Mouse (Mus musculus): Measurements from ENCODE around the gene Disc1.

Gene Disc1

GRCm38 (mm10) chr8:125177958-125178357, 124.0 kb downstream of the Disc1 start:
- no peak for DNase-seq (ENCODE audit: low spot score in 2 of 2)

- peak; percentile 86 to 91 for DNase-seq (ENCODE audit: low spot score in 2 of 2)
Measured at GRCm38 (mm10) chr8:125183548-125184451, 129.8 kb downstream of the Disc1 start.

GRCm38 (mm10) chr8:125184452-125184817, 130.4 kb downstream of the Disc1 start:
- DNase-seq (ENCODE audit: low spot score in 2 of 2): no peak

- no peak for DNase-seq (ENCODE audit: low spot score in 2 of 2)
Measured at GRCm38 (mm10) chr8:125184881-125185280, 130.9 kb downstream of the Disc1 start.

- no peak for DNase-seq (ENCODE audit: low spot score in 2 of 2)
Measured at GRCm38 (mm10) chr8:125187044-125187443, 133.0 kb downstream of the Disc1 start.

GRCm38 (mm10) chr8:125193701-125194100, 139.7 kb downstream of the Disc1 start:
- DNase-seq (ENCODE audit: low spot score in 2 of 2): no peak

- DNase-seq (ENCODE audit: low spot score in 2 of 2): no peak
Measured at GRCm38 (mm10) chr8:125195121-125195520, 141.1 kb downstream of the Disc1 start.

- DNase-seq (ENCODE audit: low spot score in 2 of 2): no peak
Measured at GRCm38 (mm10) chr8:125196573-125197094, 142.6 kb downstream of the Disc1 start.

GRCm38 (mm10) chr8:125197341-125198002, 143.5 kb downstream of the Disc1 start:
- DNase-seq (ENCODE audit: low spot score in 2 of 2): no peak

GRCm38 (mm10) chr8:125198420-125199196, 144.6 kb downstream of the Disc1 start:
- no peak for DNase-seq (ENCODE audit: low spot score in 2 of 2)

- no peak for DNase-seq (ENCODE audit: low spot score in 2 of 2)
Measured at GRCm38 (mm10) chr8:125199197-125199939, 145.4 kb downstream of the Disc1 start.

GRCm38 (mm10) chr8:125200273-125200863, 146.4 kb downstream of the Disc1 start:
- no peak for DNase-seq (ENCODE audit: low spot score in 2 of 2)

- no peak for DNase-seq (ENCODE audit: low spot score in 2 of 2)
Measured at GRCm38 (mm10) chr8:125201650-125202049, 147.7 kb downstream of the Disc1 start.

GRCm38 (mm10) chr8:125203016-125203415, 149.0 kb downstream of the Disc1 start:
- DNase-seq (ENCODE audit: low spot score in 2 of 2): no peak

- no peak for DNase-seq (ENCODE audit: low spot score in 2 of 2)
Measured at GRCm38 (mm10) chr8:125205556-125205955, 151.6 kb downstream of the Disc1 start.

GRCm38 (mm10) chr8:125206391-125206790, 152.4 kb downstream of the Disc1 start:
- no peak for DNase-seq (ENCODE audit: low spot score in 2 of 2)

GRCm38 (mm10) chr8:125206962-125207361, 153.0 kb downstream of the Disc1 start:
- no peak for DNase-seq (ENCODE audit: low spot score in 2 of 2)

- no peak for DNase-seq (ENCODE audit: low spot score in 2 of 2)
Measured at GRCm38 (mm10) chr8:125212619-125213167, 158.7 kb downstream of the Disc1 start.

- no peak for DNase-seq (ENCODE audit: low spot score in 2 of 2)
Measured at GRCm38 (mm10) chr8:125217902-125218581, 164.0 kb downstream of the Disc1 start.

GRCm38 (mm10) chr8:125218669-125219068, 164.7 kb downstream of the Disc1 start:
- DNase-seq (ENCODE audit: low spot score in 2 of 2): no peak

Measured in cerebellum, postnatal 4 days (tissue).